Mouse (Mus musculus) E14TG2a.4 (cell line): ENCODE measurements around the gene Macrod2.

Experiments used
- CTCF ChIP-seq: conservative IDR thresholded peaks from 2 replicates; pipeline ENCODE4 v1.5.1; 2014; ENCODE audit warnings: low read length
- POU5F1 ChIP-seq: IDR thresholded peaks from 2 replicates; pipeline ENCODE4 v1.6.1; 2014; ENCODE audit warnings: low read length, borderline replicate concordance

GRCm38 (mm10) chr2:140778212-140778611 is 383.1 kb downstream of the Macrod2 start:
- no peak for TF ChIP-seq CTCF
- no peak for TF ChIP-seq POU5F1
